Mouse (Mus musculus): ENCODE measurements around the gene Kcnk3. TPM values are rescaled to one million over a fixed set of nuclear protein-coding genes. Genes with fewer than 3 reads are reported as not detected.

Gene Kcnk3
- total RNA-seq (2015) (not detected in 2 replicates), total RNA-seq (2017) (not detected in 2 replicates)

DNA sequence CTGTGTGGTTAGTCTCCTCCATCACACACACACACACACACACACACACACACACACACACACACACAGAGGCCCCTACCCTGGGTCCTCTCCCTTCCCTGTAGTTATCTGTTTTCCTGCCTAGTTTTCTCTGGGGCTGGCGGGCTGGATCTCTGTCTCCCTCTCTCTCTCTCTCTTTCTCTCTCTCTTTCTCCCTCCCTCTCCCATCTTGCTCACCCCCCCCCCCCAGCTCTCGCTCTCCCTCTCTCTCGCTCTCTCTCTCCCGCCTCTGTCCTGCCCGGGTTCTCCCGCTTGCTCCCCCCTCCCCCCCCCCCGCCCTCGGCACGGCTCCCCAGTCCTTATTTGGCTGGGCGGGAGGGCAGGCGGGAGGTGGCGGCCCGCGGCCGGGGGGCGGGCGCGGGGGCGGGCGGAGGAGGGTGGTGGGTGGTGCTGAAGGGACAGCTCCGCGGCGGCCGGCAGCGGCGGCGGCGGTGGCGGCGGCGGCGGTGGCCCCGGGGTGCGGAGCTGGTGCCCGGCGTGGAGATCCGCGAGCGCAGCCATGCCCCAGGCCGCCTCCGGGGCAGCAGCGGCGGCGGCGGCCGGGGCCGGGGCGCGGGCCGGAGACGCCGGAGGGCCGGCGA lies at the start of gene Kcnk3:
Gene Kcnk3, plus strand, starts transcription at position 490 of the 620 bp plus-strand sequence.
- no peak for ATAC-seq (ENCODE audit: poor library complexity, severe bottlenecking)

DNA sequence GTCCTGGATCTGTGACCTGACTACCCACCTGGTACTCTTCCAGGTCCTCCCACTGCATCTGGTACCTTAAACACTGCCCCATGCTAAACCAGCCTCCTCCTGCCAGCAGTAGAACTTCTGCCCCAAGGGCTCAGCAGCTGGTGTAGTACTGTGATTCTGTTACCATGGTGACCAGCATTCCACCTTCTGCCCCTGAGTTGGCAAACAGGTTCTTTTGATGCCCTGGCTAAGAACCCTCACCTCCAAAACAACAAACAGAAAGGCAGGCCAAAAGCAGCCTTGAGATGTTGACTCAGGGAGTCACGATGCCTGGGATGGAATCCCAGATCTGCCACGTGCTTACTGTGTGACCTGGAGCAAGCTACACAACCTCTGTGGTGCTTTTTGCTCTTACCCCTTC lies 42.3 kb upstream of the Kcnk3 start, which contains the start of gene Cib4:
Gene Cib4, minus strand, starts transcription at position 139 of the 400 bp plus-strand sequence.
- no peak for ATAC-seq (ENCODE audit: poor library complexity, severe bottlenecking)

DNA sequence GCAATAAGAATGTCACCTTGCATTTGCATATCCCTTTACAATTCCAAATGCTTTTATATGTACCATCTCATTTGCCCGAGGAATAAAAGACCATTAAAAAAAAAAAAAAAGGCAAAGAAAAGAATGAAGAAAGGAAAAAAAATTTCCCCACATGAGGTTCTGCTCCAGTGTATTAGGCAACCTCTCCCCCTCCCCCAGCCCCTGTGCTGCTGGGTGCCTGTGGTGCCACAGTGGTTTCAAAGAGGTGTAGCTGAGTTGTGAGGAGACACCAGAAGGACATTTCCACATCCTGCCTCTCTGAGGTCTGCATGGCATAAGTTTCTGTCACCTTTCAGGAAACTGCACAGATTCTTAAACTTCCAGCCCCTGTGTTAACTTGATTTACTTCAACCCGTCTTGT lies 39.3 kb upstream of the Kcnk3 start:
- no peak for ATAC-seq (ENCODE audit: poor library complexity, severe bottlenecking)

DNA sequence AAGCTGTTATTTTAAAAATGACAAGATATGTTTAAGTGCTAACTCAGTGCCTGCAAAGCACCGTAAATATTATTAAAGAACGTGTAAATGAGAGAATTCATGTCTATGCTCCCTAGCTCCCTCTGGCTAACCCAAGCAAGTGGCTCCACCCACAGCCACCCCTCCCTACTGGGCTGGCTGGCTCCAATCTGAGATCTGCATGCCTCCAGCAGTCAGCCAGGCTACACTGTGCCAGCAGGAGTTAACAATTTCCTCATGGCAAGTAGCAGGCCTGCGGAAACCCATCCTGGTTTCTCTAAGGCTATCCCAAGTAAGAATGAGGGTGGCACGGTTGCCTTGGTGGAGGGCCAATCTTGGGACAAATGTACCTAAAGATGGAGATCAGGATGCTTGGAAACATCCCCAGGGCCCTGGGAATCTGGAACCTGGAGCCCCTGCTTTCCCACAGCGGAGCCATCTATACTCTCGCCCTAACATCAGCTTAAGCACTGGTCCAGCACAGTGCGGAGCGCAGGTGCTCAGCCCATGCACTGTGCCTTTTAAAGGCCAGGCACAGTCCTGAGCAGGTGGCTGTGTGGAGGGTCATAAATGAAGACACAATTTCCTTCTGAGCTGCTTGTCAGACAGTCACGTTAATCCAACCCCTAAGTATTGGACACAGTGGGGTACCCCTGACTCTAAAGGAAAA lies 37.5 kb upstream of the Kcnk3 start:
- ATAC-seq (ENCODE audit: poor library complexity, severe bottlenecking) = no peak

DNA sequence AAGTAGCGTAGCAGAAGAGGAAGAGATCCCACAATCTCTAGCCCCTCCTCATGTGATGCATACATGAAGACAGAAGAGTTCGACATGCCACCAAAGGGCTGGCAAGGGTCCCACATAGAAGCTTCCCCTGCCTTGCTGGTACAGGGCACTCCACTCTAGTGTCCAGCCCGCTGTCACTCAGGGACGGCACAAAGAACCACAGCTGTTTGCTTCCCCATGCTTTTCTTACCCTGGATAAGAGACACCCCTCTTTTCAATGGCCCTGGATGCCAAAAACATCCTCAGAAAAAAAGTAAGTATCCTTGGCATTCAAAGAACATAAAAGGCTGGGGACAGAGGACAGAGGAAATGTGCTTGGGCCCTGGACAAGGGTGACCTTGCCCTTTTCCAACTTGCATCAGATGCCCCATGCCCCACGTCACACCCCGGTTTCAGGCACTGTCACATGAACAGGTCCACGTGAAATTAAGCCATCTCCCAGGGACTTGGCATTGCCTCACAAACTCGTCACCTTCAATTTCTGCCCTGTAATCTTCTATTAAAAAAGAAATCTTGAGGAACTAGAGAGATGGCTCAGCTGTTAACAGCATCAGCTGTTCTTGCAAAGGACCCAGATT lies 36.8 kb upstream of the Kcnk3 start:
- ATAC-seq (ENCODE audit: poor library complexity, severe bottlenecking) = no peak

DNA sequence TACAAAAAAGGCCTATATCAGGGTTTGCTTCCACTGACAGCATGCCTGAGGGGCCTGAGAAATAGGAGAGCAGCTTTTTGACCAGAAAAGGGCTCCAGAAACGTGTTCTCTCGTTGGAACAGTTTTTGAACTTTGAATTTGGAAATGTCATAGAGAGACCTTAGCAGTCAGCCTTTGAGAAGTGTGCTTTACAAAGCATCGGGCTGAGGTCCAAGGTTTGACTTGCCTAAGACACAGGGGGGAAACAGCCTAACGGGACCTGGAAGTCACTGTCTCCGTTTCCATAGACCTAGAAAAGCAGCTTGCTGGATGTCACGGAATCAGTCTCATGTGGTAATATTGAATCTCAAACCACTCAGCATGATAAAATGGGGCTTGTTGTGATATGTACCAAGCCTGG lies 36.0 kb upstream of the Kcnk3 start:
- no peak for ATAC-seq (ENCODE audit: poor library complexity, severe bottlenecking)

DNA sequence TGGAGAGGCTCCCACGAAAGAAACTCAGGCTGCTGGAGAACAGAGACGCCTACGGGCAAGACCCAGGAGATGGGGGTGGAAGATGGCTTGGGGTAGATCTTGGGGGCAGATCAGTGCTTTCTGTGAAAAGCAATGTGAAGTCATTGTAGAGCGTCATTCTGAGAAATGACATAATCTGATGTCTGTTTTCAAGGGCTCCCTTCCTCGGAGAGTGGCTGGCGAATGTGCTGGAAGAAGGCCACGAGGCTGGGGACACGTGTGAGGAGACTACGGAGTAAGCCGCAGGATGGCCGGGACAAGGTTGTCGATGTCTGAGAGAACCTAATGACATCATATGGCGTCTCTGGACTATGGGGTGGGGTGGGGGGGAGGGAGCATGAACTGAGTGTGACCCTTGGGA lies 34.0 kb upstream of the Kcnk3 start:
- no peak for ATAC-seq (ENCODE audit: poor library complexity, severe bottlenecking)

DNA sequence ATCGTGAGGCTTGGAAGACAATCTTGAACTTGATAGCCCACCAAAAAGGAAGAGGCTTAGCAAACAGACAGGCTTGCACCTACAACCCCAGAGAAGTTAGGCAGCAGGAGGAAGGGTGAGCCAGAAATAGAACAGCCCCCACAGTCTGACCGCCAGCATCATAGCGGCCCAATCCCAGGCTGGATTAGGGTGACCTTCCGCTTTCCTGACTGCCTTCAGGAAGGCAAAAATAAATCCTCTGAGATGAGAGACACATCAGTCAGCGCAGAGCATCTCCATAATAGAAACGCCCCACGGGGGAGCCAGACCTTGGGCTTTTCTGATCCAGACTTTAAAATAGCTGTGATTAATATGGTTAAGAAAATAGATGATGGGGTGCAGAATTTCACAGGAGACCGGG lies 33.0 kb upstream of the Kcnk3 start:
- ATAC-seq (ENCODE audit: poor library complexity, severe bottlenecking) = no peak

DNA sequence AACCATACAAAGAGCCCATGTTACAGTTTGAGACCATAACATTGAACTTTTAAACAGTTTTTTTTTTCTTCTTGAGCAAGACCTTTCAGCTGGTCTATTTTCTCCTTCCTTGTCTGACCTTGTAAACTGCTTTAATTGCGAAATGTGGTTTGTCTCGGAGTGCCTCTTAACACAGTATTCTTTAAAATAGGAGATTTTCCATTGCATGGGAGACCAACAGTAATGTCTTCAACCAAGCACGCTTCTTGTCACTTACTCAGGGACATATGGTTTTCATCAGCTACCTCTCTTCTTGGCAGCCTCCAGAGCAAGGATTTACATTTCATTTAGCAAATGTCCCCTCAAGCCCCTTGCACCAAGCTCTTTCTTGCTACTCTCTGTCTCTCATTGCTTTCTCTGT lies 31.7 kb upstream of the Kcnk3 start:
- no peak for ATAC-seq (ENCODE audit: poor library complexity, severe bottlenecking)

DNA sequence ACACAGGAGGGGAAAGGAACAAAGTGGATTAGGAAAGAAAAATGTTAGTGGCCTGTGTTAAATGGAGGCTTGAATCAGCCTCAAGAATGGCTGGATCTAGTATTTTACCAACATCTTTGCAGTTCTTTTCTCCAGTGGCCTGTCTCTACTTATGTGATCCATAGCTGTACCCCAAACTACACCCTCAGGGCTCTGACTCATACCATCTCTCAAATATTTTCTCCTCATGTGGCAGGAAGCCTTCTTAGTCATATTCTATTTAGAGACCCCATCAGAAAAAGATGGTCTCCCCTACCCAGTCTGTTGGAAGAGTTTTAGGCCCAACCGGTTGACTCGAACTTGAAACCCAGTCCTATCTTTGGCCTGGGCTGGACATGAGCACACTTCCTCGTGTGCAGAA lies 28.5 kb upstream of the Kcnk3 start:
- ATAC-seq (ENCODE audit: poor library complexity, severe bottlenecking) = no peak

DNA sequence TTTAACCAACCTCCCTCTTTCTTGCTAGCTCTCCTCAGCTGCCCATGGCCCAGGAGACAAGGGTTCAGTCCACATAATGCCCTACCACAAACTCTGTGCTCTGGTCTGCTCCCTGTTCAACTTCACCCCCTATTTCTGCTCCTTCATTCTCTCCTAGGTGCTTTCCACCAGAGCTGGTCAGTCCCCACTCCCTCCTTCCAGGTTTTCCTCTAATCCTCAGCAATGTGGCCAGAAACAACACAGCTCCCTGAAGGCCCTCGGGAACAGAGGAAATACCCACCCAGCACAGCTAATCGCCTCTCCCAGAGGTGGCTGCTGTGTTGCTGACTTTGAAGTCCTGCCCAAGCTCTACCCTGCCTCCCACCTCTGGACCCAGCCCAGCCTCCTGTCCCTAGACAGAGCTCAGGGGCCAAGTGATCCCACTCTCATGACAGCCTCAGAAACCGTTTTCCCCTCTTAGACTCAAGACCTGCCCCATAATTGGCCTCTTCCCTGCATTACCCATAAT lies 27.9 kb upstream of the Kcnk3 start:
- no peak for ATAC-seq (ENCODE audit: poor library complexity, severe bottlenecking)

DNA sequence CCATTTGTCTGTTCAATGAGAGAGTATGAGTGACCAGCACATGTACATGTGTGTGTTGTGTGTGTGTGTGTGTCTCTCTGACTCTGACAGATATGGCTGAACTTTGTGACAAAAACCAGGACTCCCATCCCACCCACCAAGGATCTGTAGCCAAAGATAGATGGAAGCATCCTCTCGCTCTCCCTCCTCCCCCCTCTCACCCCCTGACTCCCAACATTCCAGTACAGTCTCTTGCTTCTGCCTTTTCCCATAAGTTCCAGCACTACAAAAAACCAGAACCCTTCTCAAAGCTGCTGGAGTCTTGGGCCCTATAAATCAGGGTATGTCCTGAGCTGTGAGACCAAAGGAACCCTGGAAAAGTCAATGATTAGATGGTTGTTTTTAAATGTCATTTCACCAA lies 19.5 kb upstream of the Kcnk3 start:
- no peak for ATAC-seq (ENCODE audit: poor library complexity, severe bottlenecking)

DNA sequence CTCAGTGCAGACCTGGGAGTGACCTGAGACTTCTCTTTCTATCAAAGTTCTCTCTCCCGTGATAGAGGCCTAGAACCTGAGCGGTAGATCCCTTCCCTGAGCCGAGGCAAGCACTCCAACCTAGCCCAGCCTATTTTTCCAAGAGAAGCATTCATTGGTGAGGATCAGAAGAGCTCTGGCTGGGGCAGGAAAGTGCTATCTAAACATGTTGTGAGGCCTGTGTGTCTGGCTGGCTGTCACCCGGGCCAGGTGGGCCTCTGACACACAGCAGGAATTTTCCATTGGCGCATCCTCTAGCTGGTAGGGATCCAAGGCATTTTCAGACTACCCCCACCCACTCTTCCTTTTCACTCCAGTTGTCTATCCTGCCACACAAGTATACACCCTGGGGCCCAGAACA lies 16.1 kb upstream of the Kcnk3 start:
- no peak for ATAC-seq (ENCODE audit: poor library complexity, severe bottlenecking)

DNA sequence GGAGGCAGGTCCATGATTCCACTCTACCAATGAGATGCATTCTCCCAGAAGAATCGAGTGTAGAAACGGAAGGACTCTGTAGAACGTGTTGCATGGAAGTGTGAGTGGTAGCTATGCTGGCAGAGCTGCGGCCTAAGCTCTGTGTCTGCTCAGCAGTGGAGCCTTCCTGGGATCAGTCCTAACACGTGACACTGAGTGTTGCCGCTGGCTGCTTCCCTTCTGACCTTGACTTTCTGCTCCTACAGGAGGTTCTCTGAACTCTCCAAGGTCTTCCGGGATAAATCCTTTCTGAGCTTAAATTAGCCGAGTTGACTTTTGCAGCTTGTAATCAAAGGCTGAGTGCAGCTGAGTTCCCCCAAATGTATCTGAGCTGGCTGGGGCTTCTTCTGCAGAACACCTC lies 13.6 kb upstream of the Kcnk3 start:
- ATAC-seq (ENCODE audit: poor library complexity, severe bottlenecking) = no peak

DNA sequence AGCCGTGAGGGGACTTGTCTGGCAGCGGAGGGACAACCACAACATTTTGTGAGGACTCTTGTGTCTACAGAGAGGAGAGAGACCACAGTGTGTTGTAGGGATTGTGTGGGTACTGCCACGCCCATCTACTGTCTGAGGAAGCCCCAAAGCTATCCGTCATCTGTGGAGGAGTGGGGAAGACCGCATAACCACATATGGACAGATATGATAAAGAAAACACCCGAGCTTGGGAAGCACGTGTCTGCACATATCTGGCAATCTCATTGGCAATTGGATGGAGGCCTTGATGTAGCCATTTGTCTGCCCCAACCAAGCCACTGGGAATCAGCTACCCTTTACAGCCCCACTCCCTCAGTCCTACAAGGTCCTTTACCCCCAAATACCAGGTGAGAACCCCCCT lies 11.7 kb upstream of the Kcnk3 start:
- no peak for ATAC-seq (ENCODE audit: poor library complexity, severe bottlenecking)

DNA sequence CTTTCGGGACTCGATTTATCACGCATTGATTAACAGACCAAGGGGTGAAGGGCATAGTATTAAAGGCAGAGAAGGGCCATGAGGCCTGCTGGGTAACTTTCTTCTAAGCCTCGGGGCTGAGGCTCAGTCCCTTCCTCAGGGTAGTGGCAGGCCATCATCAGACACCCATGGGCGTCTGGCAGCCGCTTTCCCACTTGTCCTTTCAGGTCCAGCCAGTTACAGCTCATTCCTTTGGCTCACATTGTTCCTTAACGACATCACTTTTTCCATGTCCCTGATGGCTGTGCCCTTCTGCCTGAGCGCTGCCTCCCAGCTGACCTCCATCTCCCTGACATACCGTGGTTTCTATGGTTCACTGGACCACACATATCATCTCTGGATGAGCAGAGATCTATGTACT lies 10.7 kb upstream of the Kcnk3 start:
- ATAC-seq (ENCODE audit: poor library complexity, severe bottlenecking) = no peak

DNA sequence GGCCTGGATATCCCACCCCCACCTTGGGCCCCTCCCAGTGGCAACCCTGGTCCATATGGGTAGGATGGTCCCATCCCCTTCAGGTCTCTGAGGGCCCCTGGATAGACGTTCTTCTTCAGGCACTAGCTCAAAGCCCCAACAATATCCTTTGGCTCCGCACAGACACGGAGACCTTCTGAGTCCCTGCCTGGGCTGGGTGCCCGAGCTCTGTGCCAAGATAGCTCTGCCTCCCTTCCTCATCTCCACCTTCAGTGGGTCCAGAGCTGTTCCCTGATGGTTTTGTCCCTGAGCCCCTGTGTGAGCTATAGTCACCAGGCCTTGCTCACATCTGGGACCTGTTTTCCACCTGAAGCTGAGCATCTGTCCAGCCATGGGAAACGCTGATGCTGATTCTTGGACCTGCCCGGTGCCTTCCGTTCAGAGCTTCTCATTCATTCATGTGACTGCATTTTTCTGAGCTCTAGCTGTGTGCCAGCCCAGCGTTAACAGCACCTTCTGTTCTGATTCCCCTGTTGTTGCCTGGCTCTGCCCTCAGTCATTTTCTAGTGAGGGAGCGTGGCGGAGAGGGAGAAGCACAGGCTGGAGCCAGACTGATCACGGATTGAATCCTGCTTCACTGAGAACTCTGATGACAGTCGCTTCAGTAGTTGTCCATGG lies 10.2 kb upstream of the Kcnk3 start:
- no peak for ATAC-seq (ENCODE audit: poor library complexity, severe bottlenecking)

DNA sequence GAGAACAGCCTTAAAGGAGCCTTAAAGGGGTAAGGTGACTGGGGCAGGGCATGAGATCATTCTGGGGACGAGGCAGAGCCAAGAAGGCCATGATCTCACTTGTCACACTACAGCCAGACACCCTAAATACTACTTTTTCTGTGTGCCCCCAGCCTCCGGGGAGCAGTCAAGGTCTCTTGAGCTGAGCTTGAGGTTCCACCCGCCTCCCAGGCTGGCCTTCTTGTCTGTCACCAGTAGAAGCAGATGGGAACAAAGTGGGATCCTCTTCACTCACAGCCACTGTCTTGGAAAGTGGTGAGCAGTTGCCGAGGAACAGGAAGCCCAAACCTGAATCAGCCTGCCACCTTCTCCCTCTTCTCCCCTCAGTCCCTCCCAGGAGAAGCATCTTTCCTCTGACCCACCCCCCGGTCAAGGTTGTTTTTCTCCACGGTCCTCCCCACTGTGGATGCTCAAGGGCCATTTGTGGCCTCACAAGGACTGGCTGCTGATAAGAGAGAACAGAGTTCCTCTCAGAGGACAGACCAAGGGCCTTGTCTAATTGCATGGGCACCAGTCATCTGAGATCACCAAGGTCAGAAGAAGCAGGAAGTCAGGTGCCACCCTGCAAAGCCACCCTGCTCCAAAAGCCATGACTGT lies 9.4 kb upstream of the Kcnk3 start:
- no peak for ATAC-seq (ENCODE audit: poor library complexity, severe bottlenecking)

DNA sequence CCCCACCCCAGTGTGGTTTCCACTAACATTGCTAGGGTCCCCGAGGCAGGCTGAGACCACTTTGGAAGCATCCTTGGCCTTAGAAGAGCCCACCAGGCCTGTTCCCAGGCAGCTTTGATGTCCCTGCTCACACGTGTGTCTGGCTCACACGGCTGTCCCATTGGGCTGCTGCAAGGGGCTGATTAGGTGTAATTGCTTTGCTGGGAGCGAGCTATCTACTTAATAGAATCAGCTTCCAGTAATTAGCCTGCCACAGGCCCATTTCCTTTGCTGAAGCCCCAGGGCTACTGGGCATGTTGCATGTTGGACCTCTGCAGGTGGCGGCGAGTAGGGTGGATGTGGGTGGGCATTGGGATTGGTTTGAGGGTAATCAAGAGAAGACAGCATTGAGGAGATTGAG lies 7.2 kb upstream of the Kcnk3 start:
- no peak for ATAC-seq (ENCODE audit: poor library complexity, severe bottlenecking)

DNA sequence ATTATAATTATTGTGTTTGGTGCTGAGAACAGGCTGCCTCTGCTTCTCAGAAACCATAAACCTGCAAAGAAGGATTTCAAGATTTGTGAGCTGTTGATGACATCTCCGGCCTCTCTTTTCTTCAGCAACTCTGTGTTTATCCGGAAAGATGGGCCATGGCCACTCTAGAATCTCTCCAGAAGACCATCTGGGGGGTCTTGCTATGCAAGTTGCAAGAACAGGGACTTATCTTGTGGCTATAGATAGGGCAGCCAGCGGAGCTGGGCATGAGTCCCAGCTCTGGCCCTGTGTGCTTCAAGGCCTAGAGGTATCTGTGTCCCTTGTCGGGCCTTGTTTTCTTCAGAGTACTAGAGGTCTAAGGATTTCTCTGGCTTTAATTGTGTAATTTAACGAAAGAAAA lies 6.0 kb upstream of the Kcnk3 start:
- ATAC-seq (ENCODE audit: poor library complexity, severe bottlenecking) = no peak

DNA sequence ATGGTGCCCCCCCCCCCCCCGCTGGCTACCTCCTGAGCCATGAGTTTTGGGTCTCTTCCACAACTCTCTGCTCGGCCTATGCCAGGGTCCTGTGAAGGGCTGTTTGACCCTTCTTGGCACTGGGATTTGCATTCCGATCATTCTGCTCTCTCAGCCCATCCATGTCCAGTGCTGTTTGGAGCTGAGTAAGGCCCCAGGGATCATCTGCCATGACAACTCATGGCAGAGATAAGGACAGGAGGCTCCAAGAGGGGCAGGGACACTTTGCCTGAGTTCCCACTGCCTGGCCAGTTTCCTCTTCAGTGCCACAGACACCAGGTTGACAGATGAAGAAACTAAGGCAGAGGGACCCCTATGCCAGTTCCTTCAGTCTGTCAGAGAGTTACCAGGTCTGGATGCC lies 1.4 kb upstream of the Kcnk3 start:
- no peak for ATAC-seq (ENCODE audit: poor library complexity, severe bottlenecking)
